Mouse (Mus musculus) olfactory bulb, adult 2 months (tissue): ENCODE measurements around the gene 2200002D01Rik. TPM values are rescaled to one million over a fixed set of nuclear protein-coding genes. Genes with fewer than 3 reads are reported as not detected.
"Not testable (repeated sequence)": the region's sequence is repeated elsewhere in the genome, so short reads cannot be mapped to it uniquely, and the experiment has no call there.

Source experiments
- H3K27ac ChIP-seq: fragments of 200-500 bp; 2 replicates; pipeline ENCODE4 v1.5.1; 2012; ENCODE audit warnings: low read depth, low read length; ENCODE audit not compliant: insufficient read depth
- H3K4me1 ChIP-seq: fragments of 200-500 bp; 2 replicates; pipeline ENCODE4 v1.6.1; 2012; ENCODE audit warnings: low read length; ENCODE audit not compliant: control insufficient read depth, insufficient read depth
- H3K4me3 ChIP-seq: fragments of 200-500 bp; 2 replicates; pipeline ENCODE4 v1.5.1; 2012; ENCODE audit warnings: mild to moderate bottlenecking, low read depth, low read length, moderate library complexity; ENCODE audit not compliant: insufficient read depth
- CTCF ChIP-seq: fragments of 200-500 bp; IDR thresholded peaks from 2 replicates; pipeline ENCODE4 v1.5.1; 2012; ENCODE audit warnings: low read depth, mild to moderate bottlenecking, low read length, moderate library complexity; ENCODE audit not compliant: insufficient read depth
- POLR2A ChIP-seq: fragments of 200-500 bp; IDR thresholded peaks from 2 replicates; pipeline ENCODE4 v1.6.1; 2012; ENCODE audit warnings: mild to moderate bottlenecking, low read depth, low read length, moderate library complexity; ENCODE audit not compliant: insufficient read depth
- WGBS: fragments of 180-500 bp; shearing (Covaris S2); methylation state at CpG from one replicate; pipeline ENCODE4 v1.1.7; 2018; 5-methylcytosine and 5-hydroxymethylcytosine counted together
- polyA plus RNA-seq: library from polyadenylated mRNA; stranded (reverse); fragments of >200 nt; gene quantifications from 2 replicates; pipeline ENCODE4 v1.2.4, GENCODE M21; 2012; ENCODE audit warnings: low replicate concordance; ENCODE audit not compliant: missing spikeins, insufficient read depth, insufficient read length

The 2200002D01Rik gene
- polyA plus RNA-seq, 1 experiment, result not detected

- TF ChIP-seq CTCF (no peak), POLR2A (no peak)
- 2% methylated on average over 62 of the region's 62 CpGs for WGBS
- no peak within 1 kb of the TSS for H3K27ac ChIP-seq
- H3K4me1 ChIP-seq, result peaks cover 8% of the 10 kb centered on the region; the same call in 1 of the 2 replicates
- peak within 1 kb of the TSS; percentile 39 for H3K4me3 ChIP-seq
Observed at GRCm38 (mm10) chr7:29232247-29233013, 15.8 kb downstream of the 2200002D01Rik start, which contains the start of gene Kcnk6. Gene Kcnk6 (minus strand): TSS chr7:29232515.

- peaks cover 8% of the 10 kb centered on the region; the same call in 1 of the 2 replicates for H3K4me1 ChIP-seq
- H3K4me3 ChIP-seq, result peak overlapping the region; percentile 39; the same call in 1 of the 2 replicates
- 69% methylated on average over 3 of the region's 3 CpGs for WGBS
- no peak overlapping the region for H3K27ac ChIP-seq
- TF ChIP-seq CTCF (no peak), POLR2A (no peak)
Observed at GRCm38 (mm10) chr7:29231517-29231916, 16.7 kb downstream of the 2200002D01Rik start.

DNA sequence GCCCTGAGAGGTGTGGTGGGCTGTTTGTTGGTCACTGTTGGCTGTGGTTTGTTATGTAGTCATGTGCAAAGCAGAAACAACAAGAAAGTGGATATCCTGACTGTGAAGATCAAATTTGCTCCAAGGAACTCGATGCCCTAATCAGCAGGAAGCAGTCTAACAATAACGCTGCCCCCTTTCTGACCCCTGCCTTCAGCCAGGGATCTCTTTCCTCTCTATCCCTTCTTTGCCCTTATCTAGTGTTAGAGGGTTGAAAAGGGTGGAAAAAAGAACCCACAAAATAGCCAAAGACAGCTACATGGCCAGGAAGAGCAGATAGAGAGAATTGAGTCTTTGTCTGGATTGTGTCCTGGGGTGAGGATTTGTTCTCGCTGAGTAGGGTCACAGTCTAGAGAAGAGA is 17.7 kb downstream of the 2200002D01Rik start:
- TF ChIP-seq POLR2A, result no peak
- TF ChIP-seq CTCF, result no peak
- H3K27ac ChIP-seq, result no peak overlapping the region
- H3K4me3 ChIP-seq, result no peak overlapping the region
- H3K4me1 ChIP-seq, result peaks cover 10% of the 10 kb centered on the region
- 43% methylated on average over 3 of the region's 3 CpGs for WGBS

DNA sequence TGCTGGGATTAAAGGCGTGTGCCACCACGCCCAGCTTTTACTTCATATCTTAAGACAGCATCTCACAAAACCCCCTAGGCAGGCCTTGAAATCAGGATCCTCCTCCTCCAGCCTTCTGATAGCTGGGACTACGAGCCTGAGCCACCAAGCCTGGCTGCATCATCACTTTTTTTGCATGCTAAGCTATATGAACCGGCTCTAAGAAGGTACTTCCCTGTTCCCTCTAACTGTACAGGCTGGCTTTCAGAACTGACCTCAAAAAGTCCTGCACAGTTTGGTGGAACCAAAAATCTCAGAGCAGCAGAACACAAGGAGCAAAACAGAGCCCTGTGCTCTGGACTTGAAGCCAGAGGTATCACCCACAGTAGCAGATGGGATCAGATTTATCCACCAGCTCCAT is 20.1 kb downstream of the 2200002D01Rik start:
- TF ChIP-seq CTCF (no peak), POLR2A (no peak)

DNA sequence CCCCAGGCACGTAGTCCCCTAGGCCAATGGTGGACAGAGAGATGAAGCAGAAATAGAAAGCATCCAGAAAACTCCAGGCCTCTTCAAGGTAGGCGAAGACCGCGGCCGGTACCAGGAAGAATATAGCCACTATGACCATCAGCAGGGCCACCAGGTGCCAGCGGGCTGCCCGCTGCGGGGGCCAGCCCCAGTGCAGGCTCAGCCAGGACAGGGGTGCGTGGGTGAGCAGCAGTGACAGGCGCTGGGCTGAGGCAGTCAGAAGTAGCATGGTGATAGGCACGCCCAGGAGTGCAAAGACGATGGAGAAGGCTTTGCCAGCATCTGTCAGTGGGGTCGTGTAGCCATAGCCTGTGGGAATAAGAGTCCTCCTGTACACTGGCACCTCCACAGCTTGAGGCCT is 22.7 kb downstream of the 2200002D01Rik start:
- no peak for TF ChIP-seq CTCF
- no peak for TF ChIP-seq POLR2A
- Histone ChIP-seq H3K4me1 (peaks cover 11% of the 10 kb centered on the region), H3K27ac (no peak overlapping the region), H3K4me3 (no peak overlapping the region)
- 79% methylated on average over 13 of the region's 13 CpGs for WGBS

More for the DNA sequence above, 20.1 kb downstream of the 2200002D01Rik start:
- H3K4me3 ChIP-seq, result no peak overlapping the region
- 86% methylated on average over 4 of the region's 4 CpGs for WGBS
- peaks cover 19% of the 10 kb centered on the region for H3K4me1 ChIP-seq
- H3K27ac ChIP-seq, result no peak overlapping the region

GRCm38 (mm10) chr7:29224756-29225394 is 23.4 kb downstream of the 2200002D01Rik start:
- Histone ChIP-seq H3K4me3 (peak overlapping the region; percentile 9; the same call in 1 of the 2 replicates), H3K4me1 (peaks cover 11% of the 10 kb centered on the region), H3K27ac (no peak overlapping the region)
- 20% methylated on average over 16 of the region's 16 CpGs for WGBS
- TF ChIP-seq CTCF (no peak), POLR2A (no peak)

DNA sequence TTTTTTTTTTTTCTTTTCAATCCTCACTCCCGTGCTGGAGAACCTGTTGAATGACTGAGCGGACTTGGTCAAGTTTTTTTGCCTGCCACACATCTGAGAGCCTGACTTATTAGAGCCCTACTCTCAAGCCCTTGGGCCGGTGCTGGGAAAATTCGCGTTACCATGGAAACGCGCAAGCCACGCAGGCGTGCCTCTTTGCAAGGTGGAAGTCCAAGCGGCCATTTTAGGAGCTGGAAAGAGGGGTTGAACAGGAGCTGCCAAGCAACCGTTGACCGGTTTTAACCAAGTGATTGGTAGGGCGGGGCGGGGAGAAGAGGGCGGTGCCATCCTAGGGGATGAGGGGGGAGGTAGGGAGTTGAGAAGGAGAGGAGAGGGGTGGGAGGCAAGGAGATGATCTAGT is 33.4 kb downstream of the 2200002D01Rik start:
- TF ChIP-seq POLR2A (no peak), CTCF (no peak)
- Histone ChIP-seq H3K4me3 (no peak overlapping the region), H3K27ac (no peak overlapping the region), H3K4me1 (peaks cover 21% of the 10 kb centered on the region)
- 56% methylated on average over 15 of the region's 15 CpGs for WGBS

DNA sequence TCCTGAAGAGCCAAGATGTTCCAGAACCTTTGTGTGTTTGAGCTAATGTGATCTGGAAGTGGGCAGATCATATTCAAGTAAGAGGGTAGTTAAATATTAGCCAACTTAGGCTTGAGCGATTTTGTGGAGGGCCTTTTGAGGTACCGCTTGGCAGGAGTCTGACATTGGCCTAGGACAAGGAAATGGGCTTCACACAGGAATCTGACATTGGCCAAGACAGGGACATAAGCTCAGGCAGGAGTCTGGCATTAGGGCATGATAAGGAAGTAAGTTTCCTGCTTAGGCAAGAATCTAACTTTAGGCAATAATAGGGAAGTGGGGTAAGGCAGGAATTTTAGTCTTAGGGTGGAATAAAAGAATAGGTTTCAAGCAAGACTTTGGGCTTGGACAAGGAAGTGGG is 34.0 kb downstream of the 2200002D01Rik start:
- Histone ChIP-seq H3K4me1 (peaks cover 21% of the 10 kb centered on the region), H3K27ac (no peak overlapping the region), H3K4me3 (no peak overlapping the region)
- no peak for TF ChIP-seq POLR2A
- TF ChIP-seq CTCF, result no peak
- 70% methylated on average over 2 of the region's 2 CpGs for WGBS

- H3K4me1 ChIP-seq, result peaks cover 21% of the 10 kb centered on the region
- H3K27ac ChIP-seq, result no peak within 1 kb of the TSS
- TF ChIP-seq POLR2A, result no peak
- peak within 1 kb of the TSS; percentile 28 for H3K4me3 ChIP-seq
- WGBS, result 4% methylated on average over 20 of the region's 20 CpGs
Observed at GRCm38 (mm10) chr7:29213675-29214082, 34.6 kb downstream of the 2200002D01Rik start, which contains the start of gene Catsperg1. Gene Catsperg1 (minus strand): TSS chr7:29214035.

DNA sequence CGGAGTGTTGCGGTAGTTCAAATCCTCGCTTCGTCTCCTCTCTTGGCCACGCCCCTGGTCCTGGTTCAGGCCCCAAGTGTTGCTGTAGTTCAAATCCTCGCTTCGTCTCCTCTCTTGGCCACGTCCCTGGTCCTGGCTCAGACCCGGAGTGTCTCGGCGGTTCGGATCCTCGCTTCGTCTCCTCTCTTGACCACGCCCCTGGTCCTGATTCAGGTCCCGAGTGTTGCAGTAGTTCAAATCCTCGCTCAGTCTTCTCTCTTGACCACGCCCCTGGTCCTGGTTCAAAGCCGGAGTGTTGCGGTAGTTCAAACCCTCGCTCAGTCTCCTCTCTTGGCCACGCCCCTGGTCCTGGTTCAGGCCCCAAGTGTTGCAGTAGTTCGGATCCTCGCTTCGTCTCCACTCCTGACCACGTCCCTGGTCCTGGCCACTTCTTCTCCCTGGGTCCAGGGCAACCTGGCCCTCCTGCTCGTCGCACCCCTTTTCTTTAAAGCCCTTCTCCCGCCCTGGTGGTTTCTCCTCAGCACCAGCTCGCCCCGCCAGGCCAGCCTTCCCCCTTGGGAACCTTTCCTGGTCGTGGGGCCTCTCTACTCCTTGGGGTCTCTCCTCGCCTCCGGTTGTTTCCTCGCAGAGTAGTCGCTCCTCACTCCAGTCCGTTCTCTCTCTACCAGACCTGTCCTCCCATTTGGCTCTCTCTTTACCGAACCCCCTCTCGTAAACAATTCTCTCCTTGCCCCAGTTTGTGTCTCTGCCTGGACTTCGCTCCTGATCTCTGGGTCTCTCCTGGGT is 35.3 kb downstream of the 2200002D01Rik start:
- WGBS, result 29% methylated on average over 40 of the region's 40 CpGs
- not testable (repeated sequence) for H3K27ac ChIP-seq

More for the DNA sequence above, 35.3 kb downstream of the 2200002D01Rik start:
- peak overlapping the region; percentile 28 for H3K4me3 ChIP-seq
- H3K4me1 ChIP-seq, result peaks cover 21% of the 10 kb centered on the region
